Mouse (Mus musculus): ENCODE measurements around the gene Abhd12b.

Abhd12b gene

DNA sequence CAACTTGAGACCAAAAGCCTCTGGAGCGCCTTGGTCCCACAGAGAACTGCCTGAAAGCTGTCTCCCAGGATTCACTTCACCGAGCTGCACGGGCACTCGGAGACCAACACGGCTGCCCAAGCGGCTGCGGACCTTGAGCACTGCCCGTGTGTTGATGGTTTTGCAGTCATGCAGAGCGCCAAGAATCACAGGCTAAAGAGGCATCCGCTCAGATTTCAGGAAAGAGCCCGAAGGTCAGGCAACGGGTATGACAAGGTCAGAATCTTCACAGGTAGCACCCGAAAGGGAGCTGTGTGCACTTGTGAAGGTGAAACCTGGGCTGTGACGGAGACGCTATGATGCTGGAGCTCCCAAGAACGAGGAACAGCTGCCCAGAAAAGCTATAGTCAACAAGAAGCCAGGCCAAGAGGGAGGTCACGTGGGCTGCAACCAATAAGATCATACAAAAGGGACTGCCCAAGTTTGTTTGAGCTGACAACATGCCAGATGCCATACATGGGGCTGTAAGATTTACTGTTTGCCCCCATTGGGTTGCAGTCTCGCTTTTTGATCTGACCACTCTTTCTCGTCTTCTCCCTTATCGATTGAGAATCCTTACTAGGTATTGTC is 19.2 kb upstream of the Abhd12b start:
- in situ Hi-C loops (cut with MboI; ENCODE audit: unreplicated experiment in 2 of 2): loop anchor here (10.0 to 25.0 kb wide), 2 partner anchors 780 to 972 kb away; partner anchors contain the start of genes Lrr1 (in 2 of the 2), Rps29 (in 2 of the 2) and Nemf (in 1 of the 2)

GRCm38 (mm10) chr12:70136185-70136756 is 17.7 kb upstream of the Abhd12b start:
- in situ Hi-C loops (cut with MboI; ENCODE audit: unreplicated experiment in 2 of 2): loop anchor here (10.0 to 25.0 kb wide), 2 partner anchors 781 to 974 kb away; partner anchors contain the start of genes Lrr1 (in 2 of the 2), Rps29 (in 2 of the 2) and Nemf (in 1 of the 2)

DNA sequence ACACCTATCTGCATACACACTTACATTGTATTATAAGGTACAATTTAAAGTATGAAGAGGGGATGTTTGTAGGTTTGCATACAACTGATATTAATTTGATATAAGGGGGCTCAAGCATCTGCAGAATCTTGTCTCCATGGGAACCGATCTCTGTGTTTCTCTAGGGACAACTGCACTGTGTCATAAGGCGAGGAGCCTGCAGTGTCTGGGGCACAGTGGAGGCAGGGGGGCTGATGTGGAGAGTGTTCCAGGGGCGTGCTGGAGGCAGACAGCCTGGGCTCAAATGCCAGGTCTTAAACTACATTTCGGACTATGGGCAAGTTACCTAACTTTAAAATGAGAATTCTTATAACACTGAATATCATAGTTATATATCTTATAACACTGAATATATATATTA is 16.8 kb upstream of the Abhd12b start:
- in situ Hi-C loops (cut with MboI; ENCODE audit: unreplicated experiment in 2 of 2): loop anchor here (10.0 to 25.0 kb wide), 2 partner anchors 782 to 975 kb away; partner anchors contain the start of genes Lrr1 (in 2 of the 2), Rps29 (in 2 of the 2) and Nemf (in 1 of the 2)

DNA sequence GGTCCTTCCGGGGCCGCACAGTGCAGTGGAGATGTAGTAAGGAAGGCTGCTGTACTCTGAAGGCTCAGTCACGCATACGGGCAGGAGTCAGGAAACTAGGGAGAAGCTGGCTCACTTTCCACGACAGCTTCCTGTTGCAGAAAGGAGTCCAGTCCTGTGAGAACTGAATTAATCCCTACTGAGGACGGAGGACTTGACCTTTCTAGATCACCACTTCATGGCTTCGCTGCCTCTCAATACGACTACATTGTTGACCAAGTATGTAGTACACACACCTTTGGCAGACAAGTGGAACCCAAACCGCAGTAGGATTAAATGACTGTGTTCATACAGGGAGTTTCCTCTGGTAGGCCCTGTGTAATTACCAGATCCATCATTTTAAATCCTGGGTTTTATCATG is 16.3 kb upstream of the Abhd12b start:
- in situ Hi-C loops (cut with MboI; ENCODE audit: unreplicated experiment in 2 of 2): loop anchor here (10.0 to 25.0 kb wide), 2 partner anchors 783 to 975 kb away; partner anchors contain the start of genes Lrr1 (in 2 of the 2), Rps29 (in 2 of the 2) and Nemf (in 1 of the 2)

- in situ Hi-C loops (cut with MboI; ENCODE audit: unreplicated experiment in 2 of 2): loop anchor here (5.0 to 25.0 kb wide), 9 partner anchors 33 to 978 kb away; partner anchors contain the start of genes Lrr1 (in 2 of the 2), Rps29 (in 2 of the 2) and Nemf (in 1 of the 2)
Measured at GRCm38 (mm10) chr12:70139871-70140270, 14.1 kb upstream of the Abhd12b start.

DNA sequence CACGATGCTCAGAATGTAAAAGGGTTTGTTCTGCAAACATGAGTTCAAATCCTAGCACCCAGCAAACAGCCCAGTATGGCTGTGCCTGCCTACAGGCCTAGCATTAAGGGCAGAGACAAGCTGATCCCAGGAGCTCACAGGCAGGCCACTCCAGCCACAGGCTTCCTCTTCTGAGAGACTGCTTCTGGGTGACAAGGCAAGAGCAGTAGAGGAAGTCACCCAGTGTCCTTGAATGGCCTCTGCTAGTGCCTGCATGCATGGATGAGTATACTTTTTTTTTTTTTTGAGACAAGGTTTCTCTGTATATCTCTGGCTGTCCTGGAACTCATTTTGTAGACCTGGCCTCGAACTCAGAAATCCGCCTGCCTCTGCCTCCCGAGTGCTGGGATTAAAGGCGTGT is 13.4 kb upstream of the Abhd12b start:
- in situ Hi-C loops (cut with MboI; ENCODE audit: unreplicated experiment in 2 of 2): loop anchor here (5.0 to 25.0 kb wide), 8 partner anchors 33 to 978 kb away; partner anchors contain the start of genes Lrr1 (in 2 of the 2) and Rps29 (in 2 of the 2)

DNA sequence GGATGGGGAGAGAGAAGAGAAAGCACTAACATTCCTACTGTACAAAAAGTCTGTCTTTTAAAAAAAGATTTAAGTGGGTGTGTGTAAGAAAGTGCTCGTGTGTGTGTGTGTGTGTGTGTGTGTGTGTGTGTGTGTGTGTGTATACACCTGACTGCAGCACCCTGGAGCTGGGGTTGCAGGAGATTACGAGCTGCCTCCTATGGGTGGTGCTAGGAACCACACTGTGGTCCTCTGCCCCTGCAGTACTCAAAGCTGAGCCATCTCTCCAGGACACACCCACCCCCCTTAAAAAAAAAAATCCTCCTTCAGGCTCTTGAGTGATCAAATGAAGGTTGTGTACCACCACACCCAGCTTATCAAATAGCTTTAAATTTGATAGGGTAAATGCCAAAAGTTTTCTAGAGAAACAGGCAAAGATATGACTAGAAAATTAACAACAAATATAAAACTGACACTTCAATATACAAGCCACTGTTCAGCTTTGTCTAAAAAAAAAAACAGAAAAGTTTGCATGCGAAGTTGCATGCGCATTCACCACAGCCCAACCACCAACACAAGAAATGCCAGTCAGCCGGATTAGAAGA is 12.9 kb upstream of the Abhd12b start:
- in situ Hi-C loops (cut with MboI; ENCODE audit: unreplicated experiment in 2 of 2): loop anchor here (5.0 to 25.0 kb wide), 8 partner anchors 34 to 979 kb away; partner anchors contain the start of genes Lrr1 (in 2 of the 2) and Rps29 (in 2 of the 2)

DNA sequence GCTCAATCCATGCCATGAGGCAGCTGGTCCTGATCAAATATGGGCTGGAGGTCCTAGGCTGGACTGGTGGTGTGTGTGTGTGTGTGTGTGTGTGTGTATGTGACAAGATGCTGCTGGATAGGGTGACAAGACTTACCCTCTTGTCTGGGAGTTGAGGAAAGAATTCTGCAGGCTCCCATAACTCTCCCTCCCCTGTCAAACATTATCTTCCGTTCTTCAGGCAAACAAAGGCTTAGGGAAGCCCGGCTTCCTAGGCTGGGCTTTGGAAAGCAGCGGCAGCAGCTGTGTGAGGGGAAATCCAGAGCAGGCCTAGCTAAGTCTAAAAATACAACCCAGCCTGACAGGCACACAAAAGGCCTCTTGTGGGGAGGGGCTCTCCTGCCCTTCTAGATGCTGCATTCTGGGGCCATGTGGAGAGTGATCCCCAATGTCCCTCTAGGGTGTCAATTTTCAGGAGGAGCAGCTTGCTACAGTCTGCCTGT is 9.8 kb upstream of the Abhd12b start:
- in situ Hi-C loops (cut with MboI; ENCODE audit: unreplicated experiment in 2 of 2): loop anchor here (5.0 to 25.0 kb wide), 8 partner anchors 37 to 982 kb away; partner anchors contain the start of genes Lrr1 (in 2 of the 2) and Rps29 (in 2 of the 2)

DNA sequence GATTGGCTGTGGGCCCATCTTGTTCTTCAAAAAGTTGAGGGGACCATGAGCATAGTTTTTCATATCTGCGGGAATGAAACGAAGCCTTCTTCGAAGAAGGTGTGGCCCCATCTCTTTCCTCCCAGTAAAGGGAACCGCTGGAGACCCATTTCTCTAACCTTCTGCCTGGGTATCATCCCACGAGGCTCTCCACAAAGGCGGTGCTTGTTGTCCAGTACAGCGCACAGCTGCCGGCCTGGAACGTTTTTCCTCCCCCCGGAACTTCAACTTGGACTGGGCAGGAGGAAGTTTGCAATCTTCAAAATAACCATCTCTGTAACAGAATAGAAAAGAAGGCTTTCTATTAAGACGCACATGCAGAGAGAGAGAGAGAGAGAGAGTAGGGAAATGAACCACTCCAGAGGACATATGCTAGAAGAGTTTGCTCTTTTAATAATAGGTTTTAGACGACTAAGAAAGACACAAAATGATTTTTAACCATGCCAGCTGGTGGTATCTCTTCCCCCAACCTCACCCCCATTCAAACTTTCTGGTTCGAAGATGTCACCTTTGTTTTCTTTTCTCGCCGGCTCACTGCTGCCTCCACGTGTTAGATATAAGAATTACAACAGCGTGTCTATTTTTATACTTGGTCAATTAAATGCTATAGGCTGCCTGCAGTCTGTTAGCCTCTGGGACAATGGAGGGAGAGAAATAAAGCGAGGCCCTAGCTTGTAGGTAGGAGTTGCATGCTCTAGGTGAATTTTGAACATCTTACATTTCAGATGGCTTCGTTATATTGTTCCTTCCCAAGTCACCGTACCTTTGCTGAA is 9.1 kb upstream of the Abhd12b start:
- in situ Hi-C loops (cut with MboI; ENCODE audit: unreplicated experiment in 2 of 2): loop anchor here (5.0 to 25.0 kb wide), 8 partner anchors 38 to 983 kb away; partner anchors contain the start of genes Lrr1 (in 2 of the 2) and Rps29 (in 2 of the 2)

- in situ Hi-C loops (cut with MboI; ENCODE audit: unreplicated experiment in 2 of 2): loop anchor here (10.0 to 25.0 kb wide), 4 partner anchors 181 to 983 kb away; partner anchors contain the start of genes Lrr1 (in 2 of the 2) and Rps29 (in 2 of the 2)
Measured at GRCm38 (mm10) chr12:70145586-70145985, 8.4 kb upstream of the Abhd12b start.

- in situ Hi-C loops (cut with MboI; ENCODE audit: unreplicated experiment in 2 of 2): loop anchor here (10.0 to 25.0 kb wide), 4 partner anchors 183 to 986 kb away; partner anchors contain the start of genes Lrr1 (in 2 of the 2) and Rps29 (in 2 of the 2)
Measured at GRCm38 (mm10) chr12:70147986-70148630, 5.8 kb upstream of the Abhd12b start.

- in situ Hi-C loops (cut with MboI; ENCODE audit: unreplicated experiment in 2 of 2): loop anchor here (10.0 to 25.0 kb wide), 4 partner anchors 184 to 986 kb away; partner anchors contain the start of genes Lrr1 (in 2 of the 2) and Rps29 (in 2 of the 2)
Measured at GRCm38 (mm10) chr12:70148631-70149265, 5.2 kb upstream of the Abhd12b start.

- in situ Hi-C loops (cut with MboI; ENCODE audit: unreplicated experiment in 2 of 2): no loop called here
Measured at GRCm38 (mm10) chr12:70156222-70156621, 2.3 kb downstream of the Abhd12b start.

- in situ Hi-C loops (cut with MboI; ENCODE audit: unreplicated experiment in 2 of 2): no loop called here
Measured at GRCm38 (mm10) chr12:70157292-70158066, 3.5 kb downstream of the Abhd12b start.

DNA sequence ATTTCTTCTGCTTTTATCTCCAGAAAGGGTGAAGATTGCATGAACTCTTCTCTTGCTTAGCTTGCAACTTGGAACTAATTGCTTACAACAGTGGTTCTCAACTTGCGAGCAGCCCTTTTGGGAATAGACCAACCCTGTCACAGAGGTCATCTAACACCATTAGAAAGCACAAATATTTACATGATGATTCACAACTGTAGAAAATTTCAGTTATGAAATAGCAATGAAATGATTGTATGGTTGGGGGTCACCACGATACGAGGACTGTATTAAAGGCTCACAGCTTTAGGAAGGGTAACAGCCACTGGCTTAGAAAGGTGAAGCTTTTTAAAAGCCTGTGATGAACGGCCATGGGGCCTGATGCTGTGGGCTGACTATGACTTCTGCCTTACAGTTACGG is 7.1 kb downstream of the Abhd12b start:
- in situ Hi-C loops (cut with MboI; ENCODE audit: unreplicated experiment in 2 of 2): no loop called here

DNA sequence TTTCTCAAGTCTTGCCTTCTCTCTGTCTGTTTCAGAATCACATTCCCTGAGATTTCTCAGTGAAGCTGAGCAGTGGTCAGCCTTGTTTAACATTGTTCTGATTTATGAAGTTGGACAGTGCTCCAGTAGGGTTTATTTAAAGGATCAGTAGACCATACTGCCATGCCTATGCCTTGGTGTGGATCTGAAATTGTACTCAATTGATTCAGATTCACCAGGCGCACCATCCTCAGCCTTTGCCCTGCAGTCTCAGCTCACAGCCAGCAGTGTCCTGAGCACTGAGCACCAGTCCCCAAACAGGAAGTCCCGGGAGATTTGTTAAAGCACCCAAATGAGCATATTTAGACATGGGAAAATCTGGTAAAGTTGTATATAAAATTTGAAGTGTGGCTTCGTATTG is 10.8 kb downstream of the Abhd12b start:
- in situ Hi-C loops (cut with MboI; ENCODE audit: unreplicated experiment in 2 of 2): no loop called here

DNA sequence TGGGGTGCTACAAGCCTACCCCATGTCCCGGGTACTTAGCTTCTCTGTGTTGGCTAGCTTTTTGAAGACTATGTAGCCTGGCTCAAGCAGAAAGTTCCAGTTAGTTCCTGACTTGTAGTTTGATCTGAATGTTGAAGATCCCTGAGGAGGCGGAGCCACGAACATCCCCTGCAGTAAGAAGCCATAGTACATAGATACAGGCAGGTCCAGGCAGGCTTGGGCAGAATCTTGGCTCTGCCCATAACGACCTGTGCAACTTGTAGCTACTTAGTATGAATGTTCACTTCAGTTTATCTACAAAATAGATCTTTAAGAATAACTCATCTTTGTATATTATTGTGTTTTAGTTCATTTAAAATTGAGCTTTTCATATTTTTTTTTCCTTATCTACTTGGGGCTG is 14.0 kb downstream of the Abhd12b start:
- in situ Hi-C loops (cut with MboI; ENCODE audit: unreplicated experiment in 2 of 2): no loop called here

GRCm38 (mm10) chr12:70169969-70170368 is 16.0 kb downstream of the Abhd12b start:
- in situ Hi-C loops (cut with MboI; ENCODE audit: unreplicated experiment in 2 of 2): no loop called here

All from v-Abl transformed pro-B cells (cell line).